Mouse (Mus musculus) bone marrow macrophage, adult 2 months (primary cell): ENCODE results near the gene Piwil4.

Experiments used
- CTCF ChIP-seq: IDR thresholded peaks from 2 replicates; pipeline ENCODE4 v1.5.1; 2012; ENCODE audit warnings: low read depth, mild to moderate bottlenecking, low read length, moderate library complexity
- POLR2A ChIP-seq: IDR thresholded peaks from 2 replicates; pipeline ENCODE4 v1.6.1; 2012; ENCODE audit warnings: mild to moderate bottlenecking, low read depth, low read length, borderline replicate concordance

- TF ChIP-seq CTCF (no peak), POLR2A (no peak)
These were observed 24.2 kb upstream of the Piwil4 start for GRCm38 (mm10) chr9:14764765-14765164.
